Mouse (Mus musculus) brain, adult 2 months (tissue): ENCODE results near the gene Ddx54.

ENCODE experiments used
- DNase-seq: peaks from one replicate; pipeline ENCODE4 v3.0.0; 2011; ENCODE audit warnings: low read depth, low spot score

Ddx54 gene

DNA sequence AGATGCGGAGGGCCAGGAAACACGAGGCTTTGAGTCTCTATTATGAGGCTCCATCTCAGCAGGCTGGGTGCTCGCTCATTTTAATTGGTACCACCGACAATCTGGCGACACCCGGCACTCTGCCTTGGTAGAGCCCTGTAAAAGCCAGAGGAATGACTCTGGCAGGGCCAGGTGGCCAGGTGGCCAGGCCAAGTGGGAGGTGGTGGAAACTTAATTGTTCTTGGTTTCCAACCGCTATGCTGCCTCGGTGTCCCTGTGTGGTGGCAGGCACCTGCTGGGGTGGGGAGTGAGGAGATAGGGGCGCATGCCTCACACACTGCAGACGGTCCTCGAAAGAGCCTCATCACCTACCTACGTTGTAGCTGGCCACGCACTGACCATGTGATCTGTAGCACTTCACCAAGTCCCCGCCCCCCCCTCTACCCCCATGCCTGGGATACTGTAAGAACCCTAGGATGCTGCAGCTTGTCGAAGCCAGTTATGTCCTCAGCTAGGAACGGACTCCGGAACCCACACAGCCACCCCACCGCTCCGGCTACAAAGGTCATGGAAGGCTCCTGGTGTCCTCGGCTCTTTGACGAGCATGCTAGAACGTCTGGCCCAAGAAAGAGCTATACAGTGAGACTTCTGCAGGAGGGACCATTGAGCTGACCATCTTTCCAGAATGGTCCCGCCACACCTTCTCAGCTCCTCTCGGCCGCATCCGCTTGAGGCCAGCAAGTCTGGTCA lies 32.5 kb upstream of the Ddx54 start:
- peak; percentile 80 for DNase-seq

- DNase-seq: no peak
Measured at GRCm38 (mm10) chr5:120582002-120582401, 30.5 kb upstream of the Ddx54 start.

DNA sequence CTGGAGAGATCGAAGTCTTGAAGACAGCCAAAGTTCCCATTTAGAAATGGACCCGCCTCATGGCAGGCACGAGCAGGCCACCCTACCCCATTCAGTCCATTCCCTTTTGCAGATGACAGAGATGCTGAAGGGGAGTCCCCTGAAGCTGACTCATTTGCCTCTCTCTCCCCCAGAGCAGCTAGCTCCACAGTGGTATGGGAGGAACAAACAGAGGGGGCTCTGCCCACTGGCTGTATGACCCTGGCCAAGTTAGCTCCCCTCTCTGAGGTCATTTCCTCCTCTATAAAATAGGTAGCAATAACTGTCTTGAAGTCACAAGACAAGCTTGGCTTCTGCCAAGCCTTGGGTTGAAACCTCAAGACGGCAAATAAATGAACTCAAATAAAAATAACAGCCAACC lies 29.0 kb upstream of the Ddx54 start:
- DNase-seq: no peak

GRCm38 (mm10) chr5:120584968-120585367 lies 27.6 kb upstream of the Ddx54 start:
- no peak for DNase-seq

- DNase-seq: peak; percentile 84
Measured at GRCm38 (mm10) chr5:120586741-120587615, 25.6 kb upstream of the Ddx54 start.

DNA sequence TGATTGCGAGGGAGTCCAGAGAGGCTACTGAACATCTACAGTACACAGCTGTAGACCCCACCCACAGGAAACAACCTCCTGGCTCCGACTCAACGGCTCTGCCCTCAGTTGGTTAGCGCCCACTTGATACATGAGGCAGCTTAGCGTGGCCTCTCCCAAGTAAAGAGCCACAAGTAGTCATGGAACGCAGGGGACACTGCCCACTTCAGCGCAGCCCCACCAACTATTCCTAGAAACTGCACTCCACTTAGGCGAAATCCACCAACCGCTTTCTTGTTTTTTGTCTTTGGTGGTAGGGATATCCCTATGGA lies 25.0 kb upstream of the Ddx54 start:
- DNase-seq: no peak

GRCm38 (mm10) chr5:120587940-120588568 lies 24.5 kb upstream of the Ddx54 start:
- no peak for DNase-seq

DNA sequence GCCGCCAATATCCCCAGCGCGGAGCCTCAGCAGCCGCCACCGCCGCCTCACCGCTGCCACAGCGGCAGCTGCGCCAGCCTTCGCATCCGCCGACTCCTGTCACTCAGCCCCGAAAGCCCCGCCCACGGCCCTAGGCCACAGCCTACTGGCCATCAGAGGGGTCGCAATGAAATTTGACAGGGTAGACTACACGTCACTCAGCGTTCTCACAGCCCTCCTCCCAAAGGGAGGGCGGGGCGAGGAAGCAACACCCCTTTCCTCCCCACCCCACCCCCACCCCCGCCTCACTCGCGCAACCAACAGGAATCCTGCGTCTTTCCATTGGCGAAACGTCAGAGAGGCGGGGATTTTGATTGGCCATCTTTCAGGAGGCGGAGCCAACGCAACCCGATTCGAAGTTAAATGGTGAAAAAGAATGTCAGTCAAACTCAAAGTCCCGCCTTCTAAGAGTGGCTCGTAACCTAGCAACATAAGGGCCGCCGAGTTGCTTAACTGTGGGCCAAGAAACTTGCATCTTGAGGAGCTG lies 23.9 kb upstream of the Ddx54 start, which contains the start of the genes Tpcn1 and Iqcd:
Gene Tpcn1 (minus strand): TSS at position 105 of the 526 bp plus-strand sequence.
Gene Iqcd (plus strand): TSS at position 448 of the 526 bp plus-strand sequence.
- peak; percentile 100 for DNase-seq

GRCm38 (mm10) chr5:120590356-120591010 lies 22.1 kb upstream of the Ddx54 start:
- DNase-seq: no peak

- no peak for DNase-seq
Measured at GRCm38 (mm10) chr5:120592141-120592540, 20.4 kb upstream of the Ddx54 start.

- DNase-seq: no peak
Measured at GRCm38 (mm10) chr5:120594485-120594884, 18.1 kb upstream of the Ddx54 start.

DNA sequence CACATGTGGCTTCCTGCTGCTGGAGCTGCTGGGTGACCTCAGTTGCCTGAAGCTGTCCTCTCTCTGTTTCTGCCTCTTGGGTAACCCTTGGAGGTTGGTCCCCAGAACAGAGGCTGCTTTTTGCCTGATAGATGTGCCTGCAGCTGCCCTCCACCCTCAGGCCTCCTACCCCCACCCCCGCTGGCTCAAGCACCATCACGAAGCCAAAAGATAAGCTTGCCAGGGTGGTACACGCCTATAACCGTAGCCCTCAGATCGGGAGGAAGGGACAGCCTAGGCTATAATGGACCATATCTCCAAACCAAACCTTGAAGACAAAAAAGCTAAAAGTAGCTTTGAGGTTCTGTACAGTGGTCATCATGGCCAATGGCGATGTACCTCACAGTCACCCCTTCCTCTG lies 12.9 kb upstream of the Ddx54 start:
- DNase-seq: no peak

- DNase-seq: peak; percentile 49
Measured at GRCm38 (mm10) chr5:120600946-120601668, 11.4 kb upstream of the Ddx54 start.

DNA sequence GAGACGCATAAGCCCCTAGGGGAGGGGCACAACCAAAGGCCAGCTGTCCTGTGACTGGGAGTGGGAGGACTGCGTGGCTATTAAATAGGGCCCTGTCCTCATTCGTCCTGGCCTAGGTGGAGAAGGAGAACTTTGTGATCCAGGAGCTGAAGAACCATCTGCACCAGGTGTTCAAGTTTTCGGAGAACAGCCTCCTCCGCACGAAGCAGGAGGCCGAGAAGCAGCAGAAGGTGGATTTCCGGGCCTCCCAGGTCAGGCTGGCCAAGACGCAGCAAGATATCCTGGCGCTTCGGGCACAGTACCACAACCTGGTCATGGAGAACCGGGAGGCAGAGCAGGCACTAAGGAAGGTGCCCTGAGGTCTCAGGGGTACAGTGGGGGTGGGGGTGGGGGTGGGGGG lies 10.3 kb upstream of the Ddx54 start:
- DNase-seq: no peak

GRCm38 (mm10) chr5:120603515-120603914 lies 9.0 kb upstream of the Ddx54 start:
- DNase-seq: no peak

DNA sequence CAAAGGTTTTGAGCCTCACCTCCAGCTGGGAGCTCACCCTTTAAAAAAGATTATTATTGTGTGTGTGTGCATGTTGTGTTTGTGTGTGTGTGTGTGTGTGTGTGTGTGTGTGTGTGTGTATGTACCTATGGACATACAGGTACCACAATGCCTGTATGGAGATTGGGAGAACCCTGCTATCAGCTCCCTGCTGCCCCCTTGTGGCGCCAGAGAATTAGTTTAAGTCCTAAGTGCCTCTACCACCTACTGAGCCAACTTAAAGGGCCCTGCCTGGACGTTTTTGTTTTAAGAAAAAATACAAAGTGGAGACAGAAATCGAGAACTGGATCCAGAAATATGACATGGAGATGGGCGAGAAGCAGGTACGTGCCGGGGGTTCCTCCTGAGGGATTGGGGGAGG lies 7.7 kb upstream of the Ddx54 start:
- DNase-seq: peak; percentile 91

- peak; percentile 32 for DNase-seq
Measured at GRCm38 (mm10) chr5:120605241-120605661, 7.3 kb upstream of the Ddx54 start.

- DNase-seq: peak; percentile 97
Measured at GRCm38 (mm10) chr5:120605688-120606087, 6.9 kb upstream of the Ddx54 start.

DNA sequence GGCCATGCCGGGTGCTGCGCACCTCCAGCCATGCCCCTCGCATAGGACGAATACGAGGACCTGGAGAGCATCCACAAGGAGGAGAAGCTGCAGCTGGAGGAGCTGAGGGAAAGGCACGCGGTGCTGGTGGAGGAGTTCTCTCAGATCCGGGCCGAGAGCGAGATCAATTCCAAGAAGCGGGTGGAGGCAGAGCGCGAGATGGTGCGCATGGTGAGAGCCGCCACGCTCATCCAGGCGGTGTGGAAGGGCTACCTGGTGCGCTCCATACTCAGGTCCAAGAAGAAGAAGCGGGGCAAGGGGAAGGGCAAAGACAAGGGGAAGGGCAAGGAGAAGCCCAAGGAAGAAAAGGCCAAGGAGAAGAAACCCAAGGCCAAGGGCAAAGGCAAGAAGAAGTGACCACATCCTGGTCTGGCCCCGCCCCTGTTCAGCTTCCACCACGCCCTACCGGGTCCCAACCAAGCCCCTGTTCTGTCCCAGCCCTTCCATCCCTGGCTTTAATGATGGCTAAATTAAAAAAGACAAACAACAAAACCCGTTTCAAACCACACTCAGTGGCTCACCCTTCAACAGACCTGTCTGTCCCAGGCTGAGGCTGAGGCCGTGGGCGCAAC lies 5.8 kb upstream of the Ddx54 start:
- peak; percentile 41 for DNase-seq

- no peak for DNase-seq
Measured at GRCm38 (mm10) chr5:120607335-120607734, 5.2 kb upstream of the Ddx54 start.
